Mouse (Mus musculus): ENCODE results near the gene Alkbh6.

Gene Alkbh6

GRCm38 (mm10) chr7:30331887-30332286, 23.4 kb downstream of the Alkbh6 start:
- DNase-seq (ENCODE audit: low spot score) = peak; percentile 88

- DNase-seq (ENCODE audit: low spot score) = no peak
These were observed 24.2 kb downstream of the Alkbh6 start for GRCm38 (mm10) chr7:30332622-30333259.

GRCm38 (mm10) chr7:30333436-30333835, 24.9 kb downstream of the Alkbh6 start:
- DNase-seq (ENCODE audit: low spot score) = no peak

- DNase-seq (ENCODE audit: low spot score) = no peak
These were observed 26.0 kb downstream of the Alkbh6 start for GRCm38 (mm10) chr7:30334563-30334962.

- no peak for DNase-seq (ENCODE audit: low spot score)
These were observed 27.2 kb downstream of the Alkbh6 start for GRCm38 (mm10) chr7:30335688-30336087.

- no peak for DNase-seq (ENCODE audit: low spot score)
These were observed 27.9 kb downstream of the Alkbh6 start for GRCm38 (mm10) chr7:30336384-30336783.

GRCm38 (mm10) chr7:30339432-30340109, 31.1 kb downstream of the Alkbh6 start:
- DNase-seq (ENCODE audit: low spot score) = no peak

GRCm38 (mm10) chr7:30346635-30347379, 38.3 kb downstream of the Alkbh6 start:
- no peak for DNase-seq (ENCODE audit: low spot score)

GRCm38 (mm10) chr7:30347828-30348227, 39.3 kb downstream of the Alkbh6 start:
- DNase-seq (ENCODE audit: low spot score) = no peak

- no peak for DNase-seq (ENCODE audit: low spot score)
These were observed 44.8 kb downstream of the Alkbh6 start for GRCm38 (mm10) chr7:30353279-30353822.

GRCm38 (mm10) chr7:30354059-30354458, 45.5 kb downstream of the Alkbh6 start:
- no peak for DNase-seq (ENCODE audit: low spot score)

- no peak for DNase-seq (ENCODE audit: low spot score)
These were observed 50.1 kb downstream of the Alkbh6 start for GRCm38 (mm10) chr7:30358378-30359186.

GRCm38 (mm10) chr7:30359276-30359865, 50.9 kb downstream of the Alkbh6 start:
- no peak for DNase-seq (ENCODE audit: low spot score)

- no peak for DNase-seq (ENCODE audit: low spot score)
These were observed 51.5 kb downstream of the Alkbh6 start for GRCm38 (mm10) chr7:30360028-30360427.

- no peak for DNase-seq (ENCODE audit: low spot score)
These were observed 54.3 kb downstream of the Alkbh6 start, which contains the start of gene Lrfn3 for GRCm38 (mm10) chr7:30362652-30363343. TSS of gene Lrfn3 (minus strand) at chr7:30362772.

GRCm38 (mm10) chr7:30363344-30363738, 54.8 kb downstream of the Alkbh6 start:
- no peak for DNase-seq (ENCODE audit: low spot score)

Measured in layer of hippocampus, adult 9-10 months (tissue).